Mouse (Mus musculus) C2C12 (cell line): Measurements from ENCODE around the gene Cep41. TPM values are rescaled to one million over a fixed set of nuclear protein-coding genes. Genes with fewer than 3 reads are reported as not detected.

Experiments
- H3K27me3 ChIP-seq: one replicate; pipeline ENCODE4 v1.6.1; 2011; ENCODE audit not compliant: control insufficient read depth, insufficient read depth, insufficient read length
- H3K36me3 ChIP-seq: one replicate; pipeline ENCODE4 v1.6.1; 2011; ENCODE audit not compliant: control insufficient read depth, insufficient read depth
- H3K4me3 ChIP-seq: one replicate; pipeline ENCODE4 v1.5.1; 2011; ENCODE audit warnings: mild to moderate bottlenecking, control low read depth; ENCODE audit not compliant: poor library complexity, insufficient read depth, severe bottlenecking
- H3K79me2 ChIP-seq: one replicate; pipeline ENCODE4 v1.6.1; 2011; ENCODE audit not compliant: control insufficient read depth, insufficient read depth
- H3K79me3 ChIP-seq: one replicate; pipeline ENCODE4 v1.6.1; 2011; ENCODE audit warnings: low read depth, control low read depth
- H3ac ChIP-seq: one replicate; pipeline ENCODE3; 2011; ENCODE audit warnings: low read depth; ENCODE audit not compliant: control insufficient read depth, insufficient read length
- CEBPB ChIP-seq: IDR thresholded peaks from one replicate; pipeline ENCODE4 v1.6.1; 2011; ENCODE audit warnings: low read depth, mild to moderate bottlenecking, control low read depth, moderate library complexity
- CTCF ChIP-seq: IDR thresholded peaks from one replicate; pipeline ENCODE4 v1.5.1; 2011; ENCODE audit not compliant: control insufficient read depth, insufficient read depth, insufficient read length
- FOSL1 ChIP-seq: IDR thresholded peaks from one replicate; pipeline ENCODE4 v1.8.0; 2011; ENCODE audit warnings: mild to moderate bottlenecking, low read length; ENCODE audit not compliant: poor library complexity, insufficient read depth, severe bottlenecking
- MAX ChIP-seq: IDR thresholded peaks from one replicate; pipeline ENCODE4 v1.6.1; 2011; ENCODE audit warnings: mild to moderate bottlenecking, control low read depth
- MYOD1 ChIP-seq: IDR thresholded peaks from one replicate; pipeline ENCODE4 v1.6.1; 2011; ENCODE audit warnings: low read depth; ENCODE audit not compliant: control insufficient read depth, insufficient read length
- MYOG ChIP-seq: IDR thresholded peaks from one replicate; pipeline ENCODE4 v1.6.1; 2011; ENCODE audit not compliant: control insufficient read depth, insufficient read length; ENCODE audit errors: extremely low read depth
- USF1 ChIP-seq: IDR thresholded peaks from one replicate; pipeline ENCODE4 v1.6.1; 2011; ENCODE audit warnings: low read depth, mild to moderate bottlenecking, control low read depth, moderate library complexity
- polyA plus RNA-seq: library from polyadenylated mRNA; unstranded; fragments of >200 nt; fragmentation: generic; extraction: Trizol; gene quantifications from one replicate; pipeline ENCODE4 v1.2.1, GENCODE M21; 2012; ENCODE audit warnings: missing spikeins

Gene Cep41
- polyA plus RNA-seq, 1 experiment = 5.4 TPM

- H3K79me2 ChIP-seq = no peaks in the 10 kb centered on the region
- no peaks in the 10 kb centered on the region for H3K36me3 ChIP-seq
- no peaks in the 10 kb centered on the region for H3K27me3 ChIP-seq
- no peak overlapping the region for H3K4me3 ChIP-seq
- TF ChIP-seq MYOG (no peak), FOSL1 (no peak)
- no peaks in the 10 kb centered on the region for H3K79me3 ChIP-seq
- no peak overlapping the region for H3ac ChIP-seq
Observed at GRCm38 (mm10) chr6:30713455-30713854, 19.9 kb upstream of the Cep41 start.

GRCm38 (mm10) chr6:30712484-30712883 lies 18.9 kb upstream of the Cep41 start:
- no peak for TF ChIP-seq USF1
- TF ChIP-seq MYOD1 = no peak
- TF ChIP-seq CEBPB = no peak
- TF ChIP-seq MAX = no peak
- no peak for TF ChIP-seq CTCF
- no peak for TF ChIP-seq MYOG
- no peak for TF ChIP-seq FOSL1
- Histone ChIP-seq H3K27me3 (no peaks in the 10 kb centered on the region), H3ac (no peak overlapping the region), H3K4me3 (no peak overlapping the region), H3K79me2 (no peaks in the 10 kb centered on the region), H3K79me3 (no peaks in the 10 kb centered on the region), H3K36me3 (no peaks in the 10 kb centered on the region)

GRCm38 (mm10) chr6:30711365-30711763 lies 17.8 kb upstream of the Cep41 start:
- H3K27me3 ChIP-seq = no peaks in the 10 kb centered on the region
- no peaks in the 10 kb centered on the region for H3K79me2 ChIP-seq
- no peaks in the 10 kb centered on the region for H3K36me3 ChIP-seq
- no peak for TF ChIP-seq MYOG
- TF ChIP-seq MAX = no peak
- no peak for TF ChIP-seq FOSL1
- TF ChIP-seq CTCF = no peak
- no peak for TF ChIP-seq MYOD1
- no peak for TF ChIP-seq USF1
- no peak for TF ChIP-seq CEBPB
- no peak overlapping the region for H3K4me3 ChIP-seq
- H3ac ChIP-seq = no peak overlapping the region
- H3K79me3 ChIP-seq = no peaks in the 10 kb centered on the region

GRCm38 (mm10) chr6:30710371-30711364 lies 17.1 kb upstream of the Cep41 start:
- H3K4me3 ChIP-seq = no peak overlapping the region
- no peak for TF ChIP-seq CTCF
- TF ChIP-seq FOSL1 = no peak
- TF ChIP-seq USF1 = no peak
- TF ChIP-seq CEBPB = no peak
- TF ChIP-seq MYOG = no peak
- no peak for TF ChIP-seq MAX
- TF ChIP-seq MYOD1 = no peak

GRCm38 (mm10) chr6:30709115-30709514 lies 15.6 kb upstream of the Cep41 start:
- Histone ChIP-seq H3ac (no peak overlapping the region), H3K4me3 (no peak overlapping the region), H3K36me3 (no peaks in the 10 kb centered on the region), H3K79me2 (no peaks in the 10 kb centered on the region), H3K27me3 (no peaks in the 10 kb centered on the region), H3K79me3 (no peaks in the 10 kb centered on the region)
- TF ChIP-seq MYOD1 (no peak), CTCF (no peak), MAX (no peak), CEBPB (no peak), MYOG (no peak), USF1 (no peak), FOSL1 (no peak)

More at GRCm38 (mm10) chr6:30710371-30711364, 17.1 kb upstream of the Cep41 start:
- Histone ChIP-seq H3K36me3 (no peaks in the 10 kb centered on the region), H3ac (no peak overlapping the region), H3K79me3 (no peaks in the 10 kb centered on the region), H3K79me2 (no peaks in the 10 kb centered on the region), H3K27me3 (no peaks in the 10 kb centered on the region)
